Mouse (Mus musculus) MEL (cell line): ENCODE measurements at regions not wholly inside any gene's neighbourhood (a gene's known extent, or its start where the extent isn't known, plus 50 kb on each side); places are given as distances from the start of the nearest gene placed in this dataset.

ENCODE experiments used
- DNase-seq: peaks from one replicate; pipeline ENCODE4 v3.0.0; 2011; ENCODE audit warnings: low read depth, low spot score
- H3K27ac ChIP-seq: 2 replicates; pipeline ENCODE4 v1.5.1; 2012; ENCODE audit warnings: low read depth, mild to moderate bottlenecking, control low read depth, low read length, moderate library complexity; ENCODE audit not compliant: control insufficient read depth
- H3K27me3 ChIP-seq, 2 experiments: fragments of 150-350 bp in 1 of 2; sonication (generic) in 1 of 2; 2 replicates each; pipeline ENCODE4 v1.6.1; 2012; ENCODE audit warnings: low read length in 2 of 2, mild to moderate bottlenecking in 2 of 2, improper control_type of control experiment in 1 of 2, moderate library complexity in 1 of 2; ENCODE audit not compliant: insufficient read depth in 2 of 2, control insufficient read depth in 1 of 2
- H3K36me3 ChIP-seq, 2 experiments: 2 replicates each; pipeline ENCODE4 v1.6.1; 2012 to 2014; ENCODE audit warnings: low read length in 2 of 2, improper control_type of control experiment in 1 of 2, inconsistent platforms in 1 of 2, mild to moderate bottlenecking in 1 of 2; ENCODE audit not compliant: insufficient read depth in 2 of 2, control insufficient read depth in 1 of 2
- H3K4me1 ChIP-seq, 2 experiments: fragments of 150-350 bp in 1 of 2; sonication (generic) in 1 of 2; 2 replicates each; pipeline ENCODE4 v1.6.1; 2012; ENCODE audit warnings: low read length in 2 of 2, improper control_type of control experiment in 1 of 2, mild to moderate bottlenecking in 1 of 2; ENCODE audit not compliant: insufficient read depth in 2 of 2, control insufficient read depth in 1 of 2
- H3K4me3 ChIP-seq, 2 experiments: fragments of 150-350 bp in 1 of 2; sonication (generic) in 1 of 2; 2 replicates each; pipeline ENCODE4 v1.5.1; 2012; ENCODE audit warnings: low read depth in 2 of 2, low read length in 2 of 2, mild to moderate bottlenecking in 2 of 2, moderate library complexity in 2 of 2, control low read depth in 1 of 2, improper control_type of control experiment in 1 of 2; ENCODE audit not compliant: control insufficient read depth in 1 of 2, insufficient read depth in 1 of 2
- H3K79me2 ChIP-seq: 2 replicates; pipeline ENCODE4 v1.6.1; 2012; ENCODE audit warnings: mild to moderate bottlenecking, low read length, moderate library complexity; ENCODE audit not compliant: control insufficient read depth, poor library complexity, insufficient read depth
- H3K9ac ChIP-seq: 2 replicates; pipeline ENCODE4 v1.6.1; 2012; ENCODE audit warnings: low read depth, mild to moderate bottlenecking, control low read depth, low read length, moderate library complexity; ENCODE audit not compliant: control insufficient read depth, poor library complexity, severe bottlenecking
- H3K9me3 ChIP-seq: fragments of 150-350 bp; sonication (generic); replicated peaks from 2 replicates; pipeline ENCODE4 v1.6.1; 2012; ENCODE audit warnings: mild to moderate bottlenecking, low read length, improper control_type of control experiment, moderate library complexity; ENCODE audit not compliant: insufficient read depth
- CHD2 ChIP-seq: IDR thresholded peaks from 2 replicates; pipeline ENCODE4 v1.6.1; 2011; ENCODE audit warnings: low read length, improper control_type of control experiment
- CTCF ChIP-seq, 3 experiments: IDR thresholded peaks in 2 of 3; conservative IDR thresholded peaks in 1 of 3; 2 replicates each; pipeline ENCODE4 v1.5.1; 2011 to 2012; ENCODE audit warnings: low read length in 3 of 3, low read depth in 2 of 3, mild to moderate bottlenecking in 2 of 3, improper control_type of control experiment in 1 of 3, inconsistent platforms in 1 of 3, mixed read lengths in 1 of 3, moderate library complexity in 1 of 3; ENCODE audit not compliant: control insufficient read depth in 1 of 3, insufficient read depth in 1 of 3, poor library complexity in 1 of 3, severe bottlenecking in 1 of 3
- GABPA ChIP-seq: IDR thresholded peaks from 2 replicates; pipeline ENCODE4 v1.6.1; 2012; ENCODE audit warnings: low read depth, mild to moderate bottlenecking, inconsistent platforms, low read length, improper control_type of control experiment, moderate library complexity
- MAFK ChIP-seq: IDR thresholded peaks from 2 replicates; pipeline ENCODE4 v1.6.1; 2011; ENCODE audit warnings: low read depth, mild to moderate bottlenecking, low read length, improper control_type of control experiment, borderline replicate concordance
- MYB ChIP-seq: IDR thresholded peaks from 2 replicates; pipeline ENCODE4 v1.6.1; 2011; ENCODE audit warnings: mild to moderate bottlenecking, low read depth, low read length, improper control_type of control experiment
- POLR2A ChIP-seq, 2 experiments: IDR thresholded peaks; 2 replicates each; pipeline ENCODE4 v1.6.1; 2011 to 2012; ENCODE audit warnings: low read length in 2 of 2, mild to moderate bottlenecking in 2 of 2, control low read depth in 1 of 2, improper control_type of control experiment in 1 of 2, low read depth in 1 of 2, moderate library complexity in 1 of 2; ENCODE audit not compliant: control insufficient read depth in 1 of 2, insufficient read depth in 1 of 2, poor library complexity in 1 of 2
- POLR2AphosphoS5 ChIP-seq: IDR thresholded peaks from 2 replicates; pipeline ENCODE4 v1.6.1; 2012; ENCODE audit warnings: low read depth, borderline replicate concordance, mild to moderate bottlenecking, inconsistent platforms, low read length, moderate library complexity, mixed read lengths
- RAD21 ChIP-seq: IDR thresholded peaks from 2 replicates; pipeline ENCODE4 v1.6.1; 2011; ENCODE audit warnings: mild to moderate bottlenecking, low read depth, low read length, improper control_type of control experiment
- RCOR1 ChIP-seq: IDR thresholded peaks from 2 replicates; pipeline ENCODE4 v1.6.1; 2012; ENCODE audit warnings: low read depth, mild to moderate bottlenecking, inconsistent platforms, low read length, improper control_type of control experiment
- TBP ChIP-seq: IDR thresholded peaks from 2 replicates; pipeline ENCODE4 v1.8.0; 2011; ENCODE audit warnings: low read depth, low read length, improper control_type of control experiment
- UBTF ChIP-seq: IDR thresholded peaks from 2 replicates; pipeline ENCODE4 v1.6.1; 2012; ENCODE audit warnings: low read depth, mild to moderate bottlenecking, inconsistent platforms, low read length, improper control_type of control experiment, moderate library complexity, borderline replicate concordance; ENCODE audit not compliant: insufficient read depth
- USF2 ChIP-seq, 2 experiments: IDR thresholded peaks; 2 replicates each; pipeline ENCODE4 v1.6.1; 2011 to 2012; ENCODE audit warnings: improper control_type of control experiment in 2 of 2, low read length in 2 of 2, borderline replicate concordance in 1 of 2, inconsistent platforms in 1 of 2, low read depth in 1 of 2, mild to moderate bottlenecking in 1 of 2; ENCODE audit not compliant: insufficient read depth in 1 of 2
- ZNF384 ChIP-seq: IDR thresholded peaks from 2 replicates; pipeline ENCODE4 v1.6.1; 2012; ENCODE audit warnings: low read depth, mild to moderate bottlenecking, inconsistent platforms, low read length, improper control_type of control experiment

- TF ChIP-seq POLR2AphosphoS5: no peak
- TF ChIP-seq CHD2: no peak
- TF ChIP-seq CTCF (IDR thresholded peaks at IDR 0.05 in 2 of 3, conservative IDR thresholded peaks at IDR 0.05 in 1 of 3; ENCODE audit: control insufficient read depth in 1 of 3, insufficient read depth in 1 of 3, low read depth in 2 of 3, low read length in 3 of 3, poor library complexity in 1 of 3, severe bottlenecking in 1 of 3): no peak
Observed at GRCm38 (mm10) chr12:5633971-5634370, 258.5 kb upstream of the Klhl29 start (continued).

- TF ChIP-seq GABPA: no peak
- TF ChIP-seq, all 39 proteins: peak for 0
- Histone ChIP-seq H3K27me3 (no peaks in the 10 kb centered on the region), H3K9me3 (no peaks in the 10 kb centered on the region), H3K36me3 (no peaks in the 10 kb centered on the region), H3K4me3 (no peak overlapping the region), H3K9ac (no peak overlapping the region), H3K27ac (no peak overlapping the region), H3K4me1 (no peaks in the 10 kb centered on the region), H3K79me2 (no peaks in the 10 kb centered on the region)
- DNase-seq: no peak
Observed at GRCm38 (mm10) chr12:5601084-5601654, 225.7 kb upstream of the Klhl29 start.

- Histone ChIP-seq H3K4me1 (no peaks in the 10 kb centered on the region), H3K9ac (no peak overlapping the region), H3K36me3 (no peaks in the 10 kb centered on the region), H3K27me3 (no peaks in the 10 kb centered on the region), H3K27ac (no peak overlapping the region), H3K79me2 (no peaks in the 10 kb centered on the region), H3K9me3 (no peaks in the 10 kb centered on the region), H3K4me3 (no peak overlapping the region)
- DNase-seq: no peak
- no peak for TF ChIP-seq RAD21
- no peak for TF ChIP-seq MAFK
- TF ChIP-seq MYB: no peak
- no peak for TF ChIP-seq POLR2A (IDR thresholded peaks at IDR 0.05; ENCODE audit: control insufficient read depth in 1 of 2, insufficient read depth in 1 of 2, low read depth in 1 of 2, low read length in 2 of 2, poor library complexity in 1 of 2)
- no peak for TF ChIP-seq UBTF
- no peak for TF ChIP-seq CTCF (IDR thresholded peaks at IDR 0.05 in 2 of 3, conservative IDR thresholded peaks at IDR 0.05 in 1 of 3; ENCODE audit: control insufficient read depth in 1 of 3, insufficient read depth in 1 of 3, low read depth in 2 of 3, low read length in 3 of 3, poor library complexity in 1 of 3, severe bottlenecking in 1 of 3)
- TF ChIP-seq ZNF384: no peak
- TF ChIP-seq RCOR1: no peak
- no peak for TF ChIP-seq TBP
Observed at GRCm38 (mm10) chr12:5599426-5599825, 223.9 kb upstream of the Klhl29 start.

- Histone ChIP-seq H3K9me3 (no peaks in the 10 kb centered on the region), H3K4me1 (no peaks in the 10 kb centered on the region), H3K9ac (no peak overlapping the region), H3K27ac (no peak overlapping the region)
- TF ChIP-seq USF2 (IDR thresholded peaks at IDR 0.05; ENCODE audit: borderline replicate concordance in 1 of 2, insufficient read depth in 1 of 2, low read depth in 1 of 2, low read length in 2 of 2): no peak
- TF ChIP-seq, all 39 proteins: peak for 0
- H3K79me2 ChIP-seq: no peaks in the 10 kb centered on the region
- no peaks in the 10 kb centered on the region for H3K27me3 ChIP-seq
- H3K36me3 ChIP-seq: no peaks in the 10 kb centered on the region
- H3K4me3 ChIP-seq: no peak overlapping the region
- DNase-seq: no peak
Observed at GRCm38 (mm10) chr12:5598961-5599360, 223.5 kb upstream of the Klhl29 start.
